Mouse (Mus musculus): ENCODE data around the gene Slc6a20b. TPM values are rescaled to one million over a fixed set of nuclear protein-coding genes. Genes with fewer than 3 reads are reported as not detected.

Gene Slc6a20b
- polyA plus RNA-seq, 1 experiment from 2014 or later = 0.24 TPM

DNA sequence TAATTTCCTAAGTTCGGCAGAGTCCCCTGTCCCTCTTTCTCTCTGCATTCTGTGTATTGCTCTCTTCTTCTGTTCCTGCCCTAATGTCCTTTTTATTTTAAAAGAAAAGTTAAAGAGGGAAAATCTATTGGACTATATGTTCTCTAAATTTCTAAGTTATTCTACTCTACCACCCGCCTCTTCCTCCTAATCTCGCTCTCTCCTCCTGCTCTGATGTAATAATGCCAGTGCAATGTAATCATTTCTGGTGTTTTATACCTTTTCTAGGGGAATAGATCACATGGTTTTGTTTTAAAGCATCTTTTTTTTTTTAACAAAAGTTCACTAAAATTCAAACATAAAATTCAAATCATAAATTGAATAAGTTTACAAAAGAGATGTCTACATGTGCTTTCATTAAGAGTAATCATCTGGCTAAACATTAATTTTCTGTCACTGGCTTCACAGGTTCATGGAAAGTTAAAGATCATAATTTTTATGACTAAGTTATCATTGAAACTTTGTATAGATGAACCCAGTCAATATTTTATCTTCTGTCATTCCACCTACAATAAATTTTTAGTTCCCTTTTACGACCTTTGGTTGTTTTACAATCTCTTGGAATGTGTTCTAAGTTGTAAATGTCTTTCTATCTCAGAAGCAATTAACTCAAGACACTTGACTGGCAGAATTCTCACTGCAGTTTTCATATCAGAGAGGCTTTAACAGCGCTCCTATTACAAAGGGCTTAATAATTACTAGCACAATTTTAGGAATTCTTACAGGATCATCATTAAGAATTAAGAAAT is 11.9 kb downstream of the Slc6a20b start:
- Histone ChIP-seq H3K27me3 (ENCODE audit: control insufficient read depth, insufficient read depth, low read depth, low read length) (no peaks in the 10 kb centered on the region), H3K27ac (ENCODE audit: low read length) (no peak overlapping the region), H3K36me3 (ENCODE audit: control insufficient read depth, insufficient read depth) (no peaks in the 10 kb centered on the region), H3K9ac (ENCODE audit: low read depth, low read length) (no peak overlapping the region), H3K4me1 (ENCODE audit: control insufficient read depth, low read depth, low read length) (no peaks in the 10 kb centered on the region), H3K4me3 (ENCODE audit: low read depth, low read length) (no peak overlapping the region), H3K9me3 (replicated peaks; ENCODE audit: control insufficient read depth, low read length) (no peaks in the 10 kb centered on the region), H3K4me2 (ENCODE audit: low read depth, low read length) (no peak overlapping the region)
- WGBS (ENCODE audit: insufficient replicate concordance) = 65% methylated on average over 5 of the region's 5 CpGs
- no peak for ATAC-seq (ENCODE audit: low read depth)

- Histone ChIP-seq H3K27me3 (ENCODE audit: control insufficient read depth, insufficient read depth, low read depth, low read length) (no peaks in the 10 kb centered on the region), H3K9me3 (replicated peaks; ENCODE audit: control insufficient read depth, low read length) (no peaks in the 10 kb centered on the region), H3K9ac (ENCODE audit: low read depth, low read length) (no peak overlapping the region), H3K36me3 (ENCODE audit: control insufficient read depth, insufficient read depth) (no peaks in the 10 kb centered on the region), H3K27ac (ENCODE audit: low read length) (no peak overlapping the region), H3K4me2 (ENCODE audit: low read depth, low read length) (no peak overlapping the region), H3K4me3 (ENCODE audit: low read depth, low read length) (no peak overlapping the region), H3K4me1 (ENCODE audit: control insufficient read depth, low read depth, low read length) (no peaks in the 10 kb centered on the region)
- ATAC-seq (ENCODE audit: low read depth) = no peak
- WGBS (ENCODE audit: insufficient replicate concordance) = 40% methylated on average over 1 of the region's 1 CpGs
Observed at GRCm38 (mm10) chr9:123601529-123601928, 30.8 kb downstream of the Slc6a20b start.

DNA sequence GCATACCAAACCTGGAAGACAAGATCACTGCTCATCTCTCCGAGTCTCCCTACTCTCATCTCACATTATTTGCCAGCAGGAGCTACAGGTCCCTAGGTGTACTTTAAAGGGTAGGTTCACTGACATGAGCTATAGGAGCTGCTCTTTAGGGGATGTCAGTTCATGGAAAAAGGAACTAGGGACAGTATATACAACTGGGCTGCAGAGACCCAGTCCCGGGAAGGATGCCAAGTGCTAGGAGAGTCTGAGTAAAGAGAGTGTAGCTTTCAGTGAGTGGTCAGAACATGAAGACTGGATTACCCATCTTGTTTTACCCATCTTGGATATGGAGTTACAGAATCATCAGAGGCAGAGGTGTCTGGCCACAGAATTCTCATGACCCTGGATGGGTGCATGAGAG is 35.0 kb downstream of the Slc6a20b start:
- Histone ChIP-seq H3K27ac (ENCODE audit: low read length) (no peak overlapping the region), H3K4me2 (ENCODE audit: low read depth, low read length) (no peak overlapping the region), H3K9ac (ENCODE audit: low read depth, low read length) (no peak overlapping the region), H3K4me1 (ENCODE audit: control insufficient read depth, low read depth, low read length) (no peaks in the 10 kb centered on the region), H3K9me3 (replicated peaks; ENCODE audit: control insufficient read depth, low read length) (no peaks in the 10 kb centered on the region), H3K27me3 (ENCODE audit: control insufficient read depth, insufficient read depth, low read depth, low read length) (no peaks in the 10 kb centered on the region), H3K36me3 (ENCODE audit: control insufficient read depth, insufficient read depth) (peaks cover 2% of the 10 kb centered on the region; the same call in 1 of the 2 replicates), H3K4me3 (ENCODE audit: low read depth, low read length) (no peak overlapping the region)
- no peak for ATAC-seq (ENCODE audit: low read depth)
- WGBS (ENCODE audit: insufficient replicate concordance) = 70% methylated on average over 2 of the region's 2 CpGs

- H3K9ac ChIP-seq (ENCODE audit: low read depth, low read length) = no peak overlapping the region
- WGBS (ENCODE audit: insufficient replicate concordance) = 75% methylated on average over 2 of the region's 2 CpGs
- no peaks in the 10 kb centered on the region for H3K27me3 ChIP-seq (ENCODE audit: control insufficient read depth, insufficient read depth, low read depth, low read length)
Observed at GRCm38 (mm10) chr9:123596910-123597309, 35.5 kb downstream of the Slc6a20b start.

DNA sequence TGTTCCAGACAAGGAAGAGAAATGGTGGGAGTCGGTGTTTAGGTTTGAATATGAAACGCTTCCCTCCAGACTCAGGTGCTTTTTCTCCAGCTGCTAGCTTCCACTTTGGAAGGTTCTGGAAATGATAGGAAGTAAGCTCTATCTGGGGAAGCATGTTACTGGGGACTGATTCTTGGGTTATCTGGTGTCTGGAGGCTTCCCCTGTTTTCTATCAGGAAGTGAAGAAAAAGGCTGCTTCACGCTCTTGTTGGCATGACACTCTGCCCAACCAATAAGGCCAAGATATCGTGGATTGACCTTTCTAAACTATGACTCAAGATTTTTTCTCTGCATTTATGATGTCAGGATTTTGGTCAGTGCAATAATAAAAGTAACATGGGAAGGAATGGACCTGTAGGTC is 37.2 kb downstream of the Slc6a20b start:
- WGBS (ENCODE audit: insufficient replicate concordance) = 65% methylated on average over 4 of the region's 4 CpGs
- no peaks in the 10 kb centered on the region for H3K9me3 ChIP-seq (replicated peaks; ENCODE audit: control insufficient read depth, low read length)
- no peak for ATAC-seq (ENCODE audit: low read depth)
- no peak overlapping the region for H3K4me3 ChIP-seq (ENCODE audit: low read depth, low read length)
- H3K27me3 ChIP-seq (ENCODE audit: control insufficient read depth, insufficient read depth, low read depth, low read length) = no peaks in the 10 kb centered on the region
- H3K27ac ChIP-seq (ENCODE audit: low read length) = no peak overlapping the region
- no peak overlapping the region for H3K9ac ChIP-seq (ENCODE audit: low read depth, low read length)
- no peak overlapping the region for H3K4me2 ChIP-seq (ENCODE audit: low read depth, low read length)
- peaks cover 2% of the 10 kb centered on the region; the same call in 1 of the 2 replicates for H3K36me3 ChIP-seq (ENCODE audit: control insufficient read depth, insufficient read depth)
- H3K4me1 ChIP-seq (ENCODE audit: control insufficient read depth, low read depth, low read length) = no peaks in the 10 kb centered on the region

More at GRCm38 (mm10) chr9:123596910-123597309, 35.5 kb downstream of the Slc6a20b start:
- Histone ChIP-seq H3K36me3 (ENCODE audit: control insufficient read depth, insufficient read depth) (peaks cover 2% of the 10 kb centered on the region; the same call in 1 of the 2 replicates), H3K4me1 (ENCODE audit: control insufficient read depth, low read depth, low read length) (no peaks in the 10 kb centered on the region), H3K27ac (ENCODE audit: low read length) (no peak overlapping the region), H3K9me3 (replicated peaks; ENCODE audit: control insufficient read depth, low read length) (no peaks in the 10 kb centered on the region), H3K4me2 (ENCODE audit: low read depth, low read length) (no peak overlapping the region), H3K4me3 (ENCODE audit: low read depth, low read length) (no peak overlapping the region)
- ATAC-seq (ENCODE audit: low read depth) = no peak

DNA sequence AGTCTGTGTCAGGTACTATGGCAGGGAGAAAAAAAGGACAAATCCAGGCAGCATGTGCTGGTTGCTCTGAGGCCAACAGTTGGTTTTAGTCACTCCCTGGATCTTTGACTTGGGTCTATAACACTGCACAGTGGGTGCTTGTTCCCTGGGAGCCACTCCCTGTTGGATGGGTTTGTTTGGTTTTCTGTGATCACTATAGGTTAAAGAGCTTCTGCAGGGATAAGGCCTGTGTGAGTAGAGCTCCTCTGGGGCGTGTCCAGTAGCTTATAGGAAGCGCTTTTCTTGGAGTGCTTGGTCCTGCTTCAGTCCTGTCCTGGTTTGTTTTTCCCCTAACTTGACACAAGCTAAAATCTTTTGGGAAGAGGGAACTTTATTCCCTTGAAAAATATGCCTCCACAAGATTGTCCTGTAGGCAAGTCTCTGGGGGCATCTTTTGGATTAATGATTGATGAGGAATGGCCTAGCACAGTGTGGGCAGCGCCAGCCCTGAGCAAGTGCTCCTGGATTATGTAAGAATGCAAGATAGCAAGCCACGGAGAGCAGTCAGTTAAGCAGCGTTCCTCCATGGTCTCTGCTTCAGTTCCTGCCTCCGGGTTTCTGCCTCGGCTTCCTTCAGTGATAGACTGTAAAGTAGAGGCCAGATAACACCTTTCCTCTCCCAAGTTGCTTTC is 43.0 kb downstream of the Slc6a20b start:
- peak; percentile 90 for ATAC-seq (ENCODE audit: low read depth)
- WGBS (ENCODE audit: insufficient replicate concordance) = 39% methylated on average over 7 of the region's 7 CpGs
- no peaks in the 10 kb centered on the region for H3K9me3 ChIP-seq (replicated peaks; ENCODE audit: control insufficient read depth, low read length)
- no peaks in the 10 kb centered on the region for H3K27me3 ChIP-seq (ENCODE audit: control insufficient read depth, insufficient read depth, low read depth, low read length)
- H3K4me2 ChIP-seq (ENCODE audit: low read depth, low read length) = no peak overlapping the region
- H3K4me3 ChIP-seq (ENCODE audit: low read depth, low read length) = no peak overlapping the region
- no peak overlapping the region; the same call in none of the 2 replicates for H3K27ac ChIP-seq (ENCODE audit: low read length)
- peaks cover 5% of the 10 kb centered on the region for H3K36me3 ChIP-seq (ENCODE audit: control insufficient read depth, insufficient read depth)
- no peaks in the 10 kb centered on the region for H3K4me1 ChIP-seq (ENCODE audit: control insufficient read depth, low read depth, low read length)
- no peak overlapping the region for H3K9ac ChIP-seq (ENCODE audit: low read depth, low read length)

DNA sequence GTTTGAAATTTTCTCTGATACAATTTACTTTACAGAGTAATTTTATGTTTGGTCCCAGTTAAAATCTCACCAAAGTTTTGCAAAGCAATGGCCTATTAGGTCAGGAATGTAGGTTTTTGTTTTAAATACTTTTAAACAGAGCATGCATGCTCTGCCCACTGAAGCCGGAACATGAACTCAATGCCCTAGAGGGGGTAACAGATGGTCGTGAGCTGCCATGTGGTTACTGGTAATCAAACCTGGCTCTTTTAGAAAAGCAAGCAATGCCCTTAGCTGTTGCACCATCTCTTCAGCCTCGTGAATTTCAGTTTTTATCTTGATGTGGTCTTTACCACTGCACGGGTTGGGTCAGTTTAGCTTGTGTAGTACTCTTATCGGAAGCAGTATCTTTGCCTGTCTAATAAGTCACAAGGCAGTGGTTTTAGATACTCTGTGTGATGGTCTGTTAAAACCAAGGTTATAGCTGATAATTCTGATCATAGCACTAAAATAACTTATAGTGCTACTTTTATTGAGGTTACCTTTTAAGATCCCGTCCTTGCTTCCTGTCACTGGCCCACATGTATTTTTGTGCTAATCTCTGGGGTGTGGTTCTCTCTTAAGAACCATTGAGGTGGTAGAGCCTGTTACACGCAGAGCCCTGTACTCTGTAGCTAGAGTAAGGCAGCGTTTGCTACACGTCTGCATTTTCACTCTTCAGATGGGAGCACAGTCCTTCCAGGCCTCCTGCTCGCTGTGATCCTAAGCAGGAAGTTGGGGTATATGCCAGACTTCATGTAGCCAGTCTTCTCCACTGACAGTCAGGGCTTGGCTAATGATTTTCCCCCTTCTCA is 54.8 kb downstream of the Slc6a20b start:
- Histone ChIP-seq H3K4me2 (ENCODE audit: low read depth, low read length) (no peak overlapping the region), H3K27me3 (ENCODE audit: control insufficient read depth, insufficient read depth, low read depth, low read length) (no peaks in the 10 kb centered on the region), H3K9me3 (replicated peaks; ENCODE audit: control insufficient read depth, low read length) (no peaks in the 10 kb centered on the region), H3K4me3 (ENCODE audit: low read depth, low read length) (no peak overlapping the region), H3K9ac (ENCODE audit: low read depth, low read length) (no peak overlapping the region), H3K27ac (ENCODE audit: low read length) (no peak overlapping the region), H3K4me1 (ENCODE audit: control insufficient read depth, low read depth, low read length) (peaks cover 3% of the 10 kb centered on the region; the same call in 1 of the 2 replicates), H3K36me3 (ENCODE audit: control insufficient read depth, insufficient read depth) (peaks cover 2% of the 10 kb centered on the region; the same call in 1 of the 2 replicates)
- ATAC-seq (ENCODE audit: low read depth) = no peak
- 57% methylated on average over 10 of the region's 10 CpGs for WGBS (ENCODE audit: insufficient replicate concordance)

DNA sequence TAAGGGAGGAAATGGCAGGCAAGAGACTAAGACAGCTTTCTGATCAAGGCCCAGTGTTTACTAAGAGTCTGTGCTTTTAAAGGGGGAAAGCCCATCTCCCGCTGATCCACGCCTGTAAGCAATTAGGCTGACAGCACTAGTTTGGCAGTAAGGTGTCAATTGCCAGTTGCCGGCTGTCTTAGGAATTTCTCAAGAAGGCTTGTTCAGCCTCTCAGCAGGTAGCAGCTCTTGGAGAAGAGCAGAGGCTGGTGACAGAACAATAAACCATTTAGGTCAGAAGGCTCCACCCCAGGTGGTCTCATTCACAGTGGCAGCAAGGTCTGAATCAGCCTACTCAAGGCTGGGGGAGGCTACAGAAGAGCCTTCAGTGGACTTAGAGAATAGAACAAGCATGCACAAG is 77.8 kb downstream of the Slc6a20b start:
- H3K4me1 ChIP-seq (ENCODE audit: control insufficient read depth, low read depth, low read length) = no peaks in the 10 kb centered on the region
- no peak overlapping the region for H3K9ac ChIP-seq (ENCODE audit: low read depth, low read length)
- peaks cover 7% of the 10 kb centered on the region for H3K36me3 ChIP-seq (ENCODE audit: control insufficient read depth, insufficient read depth)
- 69% methylated on average over 3 of the region's 3 CpGs for WGBS (ENCODE audit: insufficient replicate concordance)
- H3K4me2 ChIP-seq (ENCODE audit: low read depth, low read length) = no peak overlapping the region
- ATAC-seq (ENCODE audit: low read depth) = no peak
- no peak overlapping the region for H3K4me3 ChIP-seq (ENCODE audit: low read depth, low read length)
- H3K27me3 ChIP-seq (ENCODE audit: control insufficient read depth, insufficient read depth, low read depth, low read length) = no peaks in the 10 kb centered on the region
- no peaks in the 10 kb centered on the region for H3K9me3 ChIP-seq (replicated peaks; ENCODE audit: control insufficient read depth, low read length)
- H3K27ac ChIP-seq (ENCODE audit: low read length) = no peak overlapping the region

All from liver, embryonic 16.5 days (tissue).